Comparison of ENCODE assay signal across 9 mouse cellular contexts in the genomic region with DNA sequence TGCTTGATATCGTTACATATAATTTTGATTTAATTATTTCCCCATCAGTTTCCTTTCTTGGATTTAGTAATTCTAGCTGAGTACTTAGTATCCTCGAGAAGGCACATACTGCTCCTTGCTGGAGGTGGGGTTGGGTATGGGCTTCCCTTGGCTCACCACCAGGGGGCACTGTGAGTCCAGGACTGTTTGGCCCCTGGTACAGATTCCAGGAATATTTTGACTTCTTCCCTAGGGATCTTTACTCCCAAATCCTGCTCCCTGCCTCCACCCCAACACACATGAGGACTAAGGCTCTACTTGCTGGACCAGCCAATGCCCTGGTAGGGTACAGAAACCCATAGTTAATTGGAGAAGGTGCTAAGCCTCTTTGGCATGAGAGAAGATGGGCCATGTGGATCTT. TPM values are rescaled to one million over a fixed set of nuclear protein-coding genes. Genes with fewer than 3 reads are reported as not detected.
DNase-seq lines count a peak whose midpoint lies in the region; ATAC-seq and TF ChIP-seq lines count a peak whose summit lies in the region.
"Had no signal": no experiment of that assay in that cellular context is flagged by ENCODE, and none has a peak within 500 bp of the region (broad histone marks: within the 10 kb centered on the region; RNA-seq: fewer than 3 reads in every experiment).

No protein-coding gene starts in this region.

- H3K79me2 ChIP-seq in liver, adult 2 months (ENCODE audit: control insufficient read depth, insufficient read depth, low read length) = no peaks in the 10 kb centered on the region; the same call in 1 of the 2 replicates

- 0 out of 2 replicates have a peak, but pooled peaks cover 2% of the 10 kb centered on the region for H3K36me3 ChIP-seq in liver, adult 2 months (ENCODE audit: control insufficient read depth, insufficient read depth, low read length)
- no peaks in the 10 kb centered on the region for H3K36me3 ChIP-seq in neural tube, embryonic 13.5 days
- H3K36me3 ChIP-seq: embryonic facial prominence, embryonic 12.5 days had no signal

- 12% methylated on average over 2 of the region's 2 CpGs for WGBS in liver, adult 2 months
- WGBS in neural tube, embryonic 13.5 days = 18% methylated on average over 2 of the region's 2 CpGs

- peak; percentile 60 to 61 for DNase-seq in B cell, adult 2 months
- DNase-seq in adrenal gland, postnatal 10 days = peak; percentile 90
- DNase-seq in embryo, embryonic 9.5 days (ENCODE audit: extremely low spot score) = peak; percentile 69
- peak; percentile 58 to 83 for DNase-seq in heart, adult 18-20 months
- DNase-seq in kidney, postnatal 10 days = peak; percentile 83
- DNase-seq in liver, adult 2 months (ENCODE audit: extremely low read depth, low read depth, low spot score) = peak; percentile 55
- DNase-seq in testis, postnatal 14 days (ENCODE audit: low spot score) = peak; percentile 57

- no peak overlapping the region for H3K4me3 ChIP-seq in liver, adult 2 months (ENCODE audit: insufficient read depth, low read depth, low read length)
- H3K4me3 ChIP-seq in neural tube, embryonic 13.5 days = no peak overlapping the region
- H3K4me3 ChIP-seq: embryonic facial prominence, embryonic 12.5 days had no signal

- TF ChIP-seq CTCF in liver, adult 2 months (IDR thresholded peaks at IDR 0.05; ENCODE audit: low read depth, low read length) = peak; percentile 89

- ATAC-seq in neural tube, embryonic 13.5 days (ENCODE audit: low read depth) = 0 out of 2 replicates have a peak, but pooled peaks have one; percentile 67

- no peak overlapping the region for H3K27ac ChIP-seq in liver, adult 2 months (replicated peaks; ENCODE audit: insufficient read depth, low read depth, low read length)
- no peak overlapping the region for H3K27ac ChIP-seq in neural tube, embryonic 13.5 days (replicated peaks)
- H3K27ac ChIP-seq: embryonic facial prominence, embryonic 12.5 days had no signal

- no peak for TF ChIP-seq POLR2A in liver, adult 2 months (IDR thresholded peaks at IDR 0.05; ENCODE audit: extremely low read depth, insufficient read depth, low read length)

- no peak overlapping the region for H3K4me2 ChIP-seq in neural tube, embryonic 13.5 days
- H3K4me2 ChIP-seq: embryonic facial prominence, embryonic 12.5 days had no signal

- no peaks in the 10 kb centered on the region for H3K9me3 ChIP-seq in neural tube, embryonic 13.5 days
- H3K9me3 ChIP-seq: embryonic facial prominence, embryonic 12.5 days had no signal

- no peaks in the 10 kb centered on the region for H3K27me3 ChIP-seq in liver, adult 2 months (ENCODE audit: control insufficient read depth, insufficient read depth, low read length)
- H3K27me3 ChIP-seq in neural tube, embryonic 13.5 days = no peaks in the 10 kb centered on the region
- H3K27me3 ChIP-seq: embryonic facial prominence, embryonic 12.5 days had no signal

- H3K4me1 ChIP-seq in liver, adult 2 months (ENCODE audit: control insufficient read depth, insufficient read depth, low read length) = peaks cover 11% of the 10 kb centered on the region
- H3K4me1 ChIP-seq in neural tube, embryonic 13.5 days (replicated peaks) = peaks cover 7% of the 10 kb centered on the region
- H3K4me1 ChIP-seq: embryonic facial prominence, embryonic 12.5 days had no signal

- H3K9ac ChIP-seq in liver, adult 2 months (ENCODE audit: low read depth, low read length) = no peak overlapping the region
- H3K9ac ChIP-seq in neural tube, embryonic 13.5 days = no peak overlapping the region
- H3K9ac ChIP-seq: embryonic facial prominence, embryonic 12.5 days had no signal

RNA-seq across cellular contexts. Expression of a gene that starts 36.0 kb away (rescaled TPM):
- total RNA-seq in adrenal gland, postnatal 10 days (2021) = 10 to 100 TPM; 46.2 to 48.8 TPM
- total RNA-seq in heart, adult 18-20 months (2021) = 10 to 100 TPM; 52.1 to 59.8 TPM
- total RNA-seq in liver, adult 2 months (2014; rRNA removed) = 13.9 and 15.8 TPM in 2 replicates
- polyA plus RNA-seq in liver, adult 2 months (2012; rRNA removed) = 5.9 and 6.4 TPM in 2 replicates
- polyA plus RNA-seq in neural tube, embryonic 13.5 days (2015; fragmentation: Nextera tagmentation; extraction: Ambion mirVana) = 92.4 and 98.5 TPM in 2 replicates
